Mouse (Mus musculus): ENCODE results near the gene Faah. TPM values are rescaled to one million over a fixed set of nuclear protein-coding genes. Genes with fewer than 3 reads are reported as not detected.

Gene Faah
- 5.6 and 9.9 TPM in 2 replicates for total RNA-seq (2021)
- long read RNA-seq, experiment 1, transcript Faah-201 (15 exons, 3,827 nt): major isoform, 10 of 12 reads
- long read RNA-seq, experiment 1, partial matches to known transcripts: 2 of 12 reads
- long read RNA-seq, experiment 1, other reads (novel, unspliced or antisense): 0 of 12 reads
- long read RNA-seq, experiment 2, transcript Faah-201 (15 exons, 3,827 nt): major isoform, 13 of 16 reads
- long read RNA-seq, experiment 2, partial matches to known transcripts: 0 of 16 reads
- long read RNA-seq, experiment 2, other reads (novel, unspliced or antisense): 3 of 16 reads

DNA sequence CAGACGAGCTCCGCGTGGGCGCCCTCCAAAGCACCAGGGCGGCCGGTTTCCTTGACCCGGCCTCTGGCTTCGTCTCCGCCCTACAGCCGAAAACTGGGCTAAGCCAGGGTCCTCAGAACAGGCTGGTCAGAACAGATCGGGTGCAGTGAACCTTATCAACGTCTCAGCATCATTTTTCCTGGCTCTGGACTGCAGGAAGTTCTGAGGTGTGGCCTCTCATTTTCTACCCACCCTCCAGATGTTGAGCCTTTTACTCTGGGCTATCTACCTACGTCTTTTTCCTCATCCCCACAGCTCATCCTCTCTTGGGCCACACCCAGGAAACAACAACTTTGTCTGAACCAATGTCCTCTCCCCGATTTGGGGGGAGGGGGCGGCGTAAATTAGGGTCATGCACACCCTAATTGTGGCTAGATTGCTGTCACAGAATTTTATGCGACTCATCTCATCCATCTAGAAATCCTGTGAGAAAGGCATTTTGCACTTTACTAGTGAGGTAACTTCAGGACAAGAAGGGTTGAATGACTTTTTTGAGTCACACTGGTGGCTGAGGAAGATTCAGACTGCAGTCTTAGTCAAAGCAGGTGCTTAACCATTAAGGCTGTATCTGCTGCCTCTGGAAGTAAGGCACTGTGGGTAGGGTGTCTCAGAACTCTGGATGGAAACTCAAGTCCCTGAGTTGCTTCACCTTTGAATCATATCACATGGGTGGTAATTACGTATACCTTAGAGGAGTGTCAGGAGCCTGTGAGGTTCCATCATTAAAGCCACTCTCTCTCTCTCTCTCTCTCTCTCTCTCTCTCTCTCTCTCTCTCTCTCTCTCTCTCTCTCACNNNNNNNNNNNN is at the start of gene Faah:
TSS of gene Faah (minus strand) at position 25 of the 845 bp plus-strand sequence.
- no peak for DNase-seq

GRCm38 (mm10) chr4:116063855-116064254 is 46.1 kb upstream of the Faah start:
- DNase-seq: no peak

GRCm38 (mm10) chr4:116059012-116059726 is 41.4 kb upstream of the Faah start:
- DNase-seq: no peak

DNA sequence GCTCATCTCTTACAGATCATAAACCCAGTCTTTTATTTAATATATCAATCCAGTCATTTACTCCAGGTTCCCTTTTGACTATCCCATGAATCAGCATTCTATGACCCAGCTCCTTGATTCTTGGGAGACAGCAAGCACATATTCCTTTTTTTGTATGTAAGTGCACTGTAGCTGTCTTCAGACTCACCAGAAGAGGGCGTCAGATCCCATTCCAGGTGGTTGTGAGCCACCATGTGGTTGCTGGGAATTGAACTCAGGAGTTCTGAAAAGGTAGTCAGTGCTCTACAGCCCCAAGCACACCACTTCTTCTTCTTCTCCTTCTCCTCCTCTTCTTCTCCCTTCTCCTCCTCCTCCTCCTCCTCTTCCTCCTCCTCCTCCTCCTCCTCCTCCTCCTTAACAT is 39.8 kb upstream of the Faah start:
- DNase-seq: no peak

DNA sequence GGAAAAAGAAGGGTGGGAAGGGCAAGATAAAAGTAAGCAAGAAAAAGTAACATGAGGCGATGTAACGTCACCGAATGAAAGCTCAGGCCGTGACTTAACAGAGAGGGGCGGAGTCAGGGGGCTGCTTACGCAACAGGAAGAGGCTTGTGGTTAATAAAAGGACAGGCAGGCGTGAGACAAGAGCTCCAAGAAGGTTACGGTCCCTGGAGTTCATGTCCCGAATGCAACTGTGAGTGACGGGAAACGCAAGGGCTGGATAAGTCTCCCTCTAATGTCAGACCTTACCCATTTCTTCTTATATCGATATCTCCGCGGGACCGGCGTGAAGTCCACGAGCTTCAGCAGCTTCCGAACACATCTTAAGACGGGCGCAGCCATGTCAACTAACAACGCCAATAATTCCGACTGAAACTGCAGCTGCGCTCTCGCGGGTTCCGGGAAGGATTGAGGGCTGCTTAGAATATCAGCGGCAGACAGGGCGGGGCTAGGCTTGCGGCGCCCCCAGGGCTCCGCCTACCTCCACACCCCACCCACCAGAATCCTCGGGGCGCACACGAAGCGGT is 35.8 kb upstream of the Faah start, which contains the start of gene Nsun4:
TSS of gene Nsun4 (minus strand) at position 478 of the 563 bp plus-strand sequence.
- DNase-seq: peak; percentile 95

- DNase-seq: peak; percentile 32
Observed at GRCm38 (mm10) chr4:116052526-116053293, 35.0 kb upstream of the Faah start.

- DNase-seq: no peak
Observed at GRCm38 (mm10) chr4:116049211-116049610, 31.5 kb upstream of the Faah start.

GRCm38 (mm10) chr4:116048130-116048920 is 30.6 kb upstream of the Faah start:
- DNase-seq: peak; percentile 37

GRCm38 (mm10) chr4:116047681-116048080 is 30.0 kb upstream of the Faah start:
- DNase-seq: no peak

DNA sequence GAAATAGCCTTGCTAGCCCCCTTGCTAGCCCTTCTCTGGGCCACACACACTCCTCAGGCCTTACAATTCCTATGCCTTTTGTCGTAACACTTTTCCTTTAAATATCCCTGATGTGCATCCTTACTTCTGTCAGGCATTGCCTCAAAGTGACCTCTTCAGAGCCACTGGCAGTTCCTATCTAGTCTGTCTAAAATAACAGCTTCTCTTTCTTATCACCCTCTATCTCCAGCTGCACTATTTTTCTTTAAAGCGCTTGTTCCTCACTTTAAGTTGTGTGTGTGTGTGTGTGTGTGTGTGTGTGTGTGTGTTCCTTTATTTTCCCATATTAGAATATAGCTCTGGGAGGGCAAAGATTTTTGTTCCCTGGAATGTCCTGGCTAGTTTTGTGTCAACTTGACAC is 28.9 kb upstream of the Faah start:
- no peak for DNase-seq

GRCm38 (mm10) chr4:116042186-116042585 is 24.5 kb upstream of the Faah start:
- DNase-seq: no peak

DNA sequence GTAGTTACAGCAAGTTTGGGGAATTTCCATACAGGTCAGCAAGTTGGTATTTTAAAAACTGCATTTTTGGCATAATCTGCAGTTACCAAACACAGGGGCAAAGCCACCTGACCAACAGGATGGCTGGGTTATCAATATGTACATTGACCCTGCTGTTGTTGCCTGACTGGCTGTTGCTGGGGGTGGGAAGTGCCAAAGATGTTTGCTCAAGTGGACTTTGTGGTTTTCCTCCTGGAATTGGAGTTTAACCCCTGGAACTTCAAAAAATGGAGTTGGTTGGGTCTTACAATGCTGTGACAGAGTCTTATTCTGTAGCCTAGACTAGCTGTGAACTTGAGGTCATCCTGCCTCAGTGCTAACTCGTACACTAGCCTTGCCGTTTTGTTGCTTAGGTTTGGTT is 22.7 kb upstream of the Faah start:
- no peak for DNase-seq

GRCm38 (mm10) chr4:116033374-116033773 is 15.6 kb upstream of the Faah start:
- DNase-seq: no peak

GRCm38 (mm10) chr4:116032906-116033305 is 15.2 kb upstream of the Faah start:
- DNase-seq: no peak

DNA sequence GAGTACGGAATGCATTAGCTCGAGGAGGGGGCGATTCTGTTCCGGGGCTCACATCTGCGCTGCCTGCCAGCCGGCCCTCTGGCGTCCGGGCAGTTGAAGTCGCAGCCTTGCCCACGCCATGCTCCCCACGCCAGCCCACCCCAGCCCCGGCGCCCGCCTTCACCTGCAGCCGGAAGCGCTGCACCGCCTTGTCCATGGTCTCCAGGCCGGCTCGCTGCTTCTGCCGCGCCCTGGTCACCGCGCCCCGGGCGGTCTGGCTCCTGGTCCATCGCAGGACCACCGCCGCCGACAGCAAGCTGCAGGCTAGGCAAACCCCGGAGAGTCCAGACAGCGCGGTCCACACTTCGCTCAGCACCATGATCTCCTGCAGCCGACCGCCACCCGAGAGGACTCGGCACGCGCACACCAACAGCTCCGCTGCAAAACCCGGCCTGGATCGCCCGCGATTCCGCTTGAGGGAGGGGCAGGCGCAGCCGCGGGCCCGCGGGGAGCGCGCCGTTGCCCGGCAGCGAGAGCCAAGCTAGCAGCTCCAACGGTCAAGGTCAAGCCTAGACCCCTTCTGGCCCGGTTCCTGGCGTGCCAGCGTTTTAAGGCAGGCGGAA is 325 bp downstream of the Faah start:
- DNase-seq: peak; percentile 90

GRCm38 (mm10) chr4:116016862-116017299 is 845 bp downstream of the Faah start:
- DNase-seq: no peak

GRCm38 (mm10) chr4:116016396-116016795 is 1.3 kb downstream of the Faah start:
- no peak for DNase-seq

GRCm38 (mm10) chr4:116015996-116016395 is 1.7 kb downstream of the Faah start:
- no peak for DNase-seq

GRCm38 (mm10) chr4:116015502-116015901 is 2.2 kb downstream of the Faah start:
- DNase-seq: no peak

- DNase-seq: no peak
Observed at GRCm38 (mm10) chr4:116010186-116010585, 7.5 kb downstream of the Faah start.

All from adrenal gland, postnatal 14 days (tissue).